Mouse (Mus musculus) bone marrow macrophage, adult 2 months (primary cell): Measurements from ENCODE around the gene Reep6.

Experiments used
- CTCF ChIP-seq: IDR thresholded peaks from 2 replicates; pipeline ENCODE4 v1.5.1; 2012; ENCODE audit warnings: low read depth, mild to moderate bottlenecking, low read length, moderate library complexity
- POLR2A ChIP-seq: IDR thresholded peaks from 2 replicates; pipeline ENCODE4 v1.6.1; 2012; ENCODE audit warnings: mild to moderate bottlenecking, low read depth, low read length, borderline replicate concordance

DNA sequence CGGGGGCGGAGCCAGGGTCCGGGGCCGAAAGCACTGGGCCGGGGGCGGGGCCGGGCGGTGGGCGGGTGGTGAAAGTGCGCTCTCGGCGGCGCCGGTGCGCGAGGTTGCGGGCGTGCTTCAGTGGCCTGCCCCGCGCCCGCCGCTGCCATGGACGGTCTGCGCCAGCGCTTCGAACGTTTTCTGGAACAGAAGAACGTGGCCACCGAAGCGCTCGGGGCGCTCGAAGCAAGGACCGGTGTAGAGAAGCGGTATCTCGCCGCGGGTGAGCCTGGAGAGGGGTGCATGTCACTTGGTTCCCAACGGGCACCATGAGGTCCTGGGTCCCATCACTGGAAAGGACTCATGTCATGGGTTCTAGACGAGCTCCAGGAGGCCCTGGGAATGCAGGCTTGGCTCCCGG, 331 bp downstream of the Reep6 start:
- TF ChIP-seq CTCF (no peak), POLR2A (no peak)
